Mouse (Mus musculus): Measurements from ENCODE around the gene Sugp1. TPM values are rescaled to one million over a fixed set of nuclear protein-coding genes. Genes with fewer than 3 reads are reported as not detected.

The Sugp1 gene
- polyA plus RNA-seq, 1 experiment from 2014 or later, result 42.0 TPM

GRCm38 (mm10) chr8:70089296-70089960, 46.8 kb downstream of the Sugp1 start:
- 56% methylated on average over 9 of the region's 9 CpGs for WGBS
- H3K9me3 ChIP-seq (replicated peaks; ENCODE audit: control insufficient read depth, low read length), result no peaks in the 10 kb centered on the region
- no peaks in the 10 kb centered on the region for H3K36me3 ChIP-seq (ENCODE audit: control insufficient read depth, insufficient read depth, low read length)
- no peak overlapping the region for H3K4me3 ChIP-seq (replicated peaks; ENCODE audit: low read length)
- peaks cover 61% of the 10 kb centered on the region for H3K27me3 ChIP-seq (ENCODE audit: control insufficient read depth, insufficient read depth, low read length)
- no peak for ATAC-seq (ENCODE audit: insufficient read depth, low FRiP score)
- H3K4me2 ChIP-seq (ENCODE audit: low read depth, low read length), result no peak overlapping the region
- H3K4me1 ChIP-seq (ENCODE audit: control insufficient read depth, insufficient read depth, low read length), result peaks cover 2% of the 10 kb centered on the region; the same call in 1 of the 2 replicates
- H3K9ac ChIP-seq (ENCODE audit: low read length), result no peak overlapping the region
- no peak overlapping the region for H3K27ac ChIP-seq (ENCODE audit: low read length)

- Histone ChIP-seq H3K4me2 (ENCODE audit: low read depth, low read length) (no peak overlapping the region), H3K9me3 (replicated peaks; ENCODE audit: control insufficient read depth, low read length) (no peaks in the 10 kb centered on the region), H3K4me3 (replicated peaks; ENCODE audit: low read length) (no peak overlapping the region), H3K4me1 (ENCODE audit: control insufficient read depth, insufficient read depth, low read length) (no peaks in the 10 kb centered on the region), H3K36me3 (ENCODE audit: control insufficient read depth, insufficient read depth, low read length) (no peaks in the 10 kb centered on the region), H3K27ac (ENCODE audit: low read length) (no peak overlapping the region), H3K27me3 (ENCODE audit: control insufficient read depth, insufficient read depth, low read length) (peaks cover 29% of the 10 kb centered on the region), H3K9ac (ENCODE audit: low read length) (no peak overlapping the region)
- ATAC-seq (ENCODE audit: insufficient read depth, low FRiP score), result no peak
- 57% methylated on average over 8 of the region's 8 CpGs for WGBS
Observed at GRCm38 (mm10) chr8:70092786-70093185, 50.2 kb downstream of the Sugp1 start.

GRCm38 (mm10) chr8:70099276-70099675, 56.7 kb downstream of the Sugp1 start:
- 64% methylated on average over 8 of the region's 8 CpGs for WGBS
- Histone ChIP-seq H3K4me3 (replicated peaks; ENCODE audit: low read length) (no peak overlapping the region), H3K27ac (ENCODE audit: low read length) (no peak overlapping the region), H3K9me3 (replicated peaks; ENCODE audit: control insufficient read depth, low read length) (no peaks in the 10 kb centered on the region), H3K36me3 (ENCODE audit: control insufficient read depth, insufficient read depth, low read length) (no peaks in the 10 kb centered on the region), H3K27me3 (ENCODE audit: control insufficient read depth, insufficient read depth, low read length) (no peaks in the 10 kb centered on the region), H3K4me2 (ENCODE audit: low read depth, low read length) (no peak overlapping the region), H3K4me1 (ENCODE audit: control insufficient read depth, insufficient read depth, low read length) (no peaks in the 10 kb centered on the region), H3K9ac (ENCODE audit: low read length) (no peak overlapping the region)
- no peak for ATAC-seq (ENCODE audit: insufficient read depth, low FRiP score)

- WGBS, result 80% methylated on average over 8 of the region's 8 CpGs
- no peaks in the 10 kb centered on the region for H3K36me3 ChIP-seq (ENCODE audit: control insufficient read depth, insufficient read depth, low read length)
- ATAC-seq (ENCODE audit: insufficient read depth, low FRiP score), result no peak
Observed at GRCm38 (mm10) chr8:70100241-70100640, 57.6 kb downstream of the Sugp1 start.

GRCm38 (mm10) chr8:70104506-70104905, 61.9 kb downstream of the Sugp1 start:
- Histone ChIP-seq H3K36me3 (ENCODE audit: control insufficient read depth, insufficient read depth, low read length) (no peaks in the 10 kb centered on the region), H3K27ac (ENCODE audit: low read length) (no peak overlapping the region), H3K4me2 (ENCODE audit: low read depth, low read length) (no peak overlapping the region), H3K9ac (ENCODE audit: low read length) (no peak overlapping the region), H3K4me1 (ENCODE audit: control insufficient read depth, insufficient read depth, low read length) (no peaks in the 10 kb centered on the region), H3K27me3 (ENCODE audit: control insufficient read depth, insufficient read depth, low read length) (no peaks in the 10 kb centered on the region), H3K9me3 (replicated peaks; ENCODE audit: control insufficient read depth, low read length) (no peaks in the 10 kb centered on the region), H3K4me3 (replicated peaks; ENCODE audit: low read length) (no peak overlapping the region)
- ATAC-seq (ENCODE audit: insufficient read depth, low FRiP score), result peak; percentile 55; the same call in 1 of the 2 replicates
- WGBS, result 8% methylated on average over 6 of the region's 6 CpGs

More at GRCm38 (mm10) chr8:70100241-70100640, 57.6 kb downstream of the Sugp1 start:
- Histone ChIP-seq H3K9ac (ENCODE audit: low read length) (no peak overlapping the region), H3K4me2 (ENCODE audit: low read depth, low read length) (no peak overlapping the region), H3K27ac (ENCODE audit: low read length) (no peak overlapping the region), H3K27me3 (ENCODE audit: control insufficient read depth, insufficient read depth, low read length) (no peaks in the 10 kb centered on the region), H3K4me3 (replicated peaks; ENCODE audit: low read length) (no peak overlapping the region), H3K4me1 (ENCODE audit: control insufficient read depth, insufficient read depth, low read length) (no peaks in the 10 kb centered on the region), H3K9me3 (replicated peaks; ENCODE audit: control insufficient read depth, low read length) (no peaks in the 10 kb centered on the region)

- 76% methylated on average over 7 of the region's 7 CpGs for WGBS
- H3K27ac ChIP-seq (ENCODE audit: low read length), result no peak overlapping the region
- no peak for ATAC-seq (ENCODE audit: insufficient read depth, low FRiP score)
- no peaks in the 10 kb centered on the region for H3K36me3 ChIP-seq (ENCODE audit: control insufficient read depth, insufficient read depth, low read length)
- H3K4me1 ChIP-seq (ENCODE audit: control insufficient read depth, insufficient read depth, low read length), result no peaks in the 10 kb centered on the region
- H3K9ac ChIP-seq (ENCODE audit: low read length), result no peak overlapping the region
- H3K9me3 ChIP-seq (replicated peaks; ENCODE audit: control insufficient read depth, low read length), result no peaks in the 10 kb centered on the region
- no peak overlapping the region for H3K4me3 ChIP-seq (replicated peaks; ENCODE audit: low read length)
- H3K4me2 ChIP-seq (ENCODE audit: low read depth, low read length), result no peak overlapping the region
- no peaks in the 10 kb centered on the region for H3K27me3 ChIP-seq (ENCODE audit: control insufficient read depth, insufficient read depth, low read length)
Observed at GRCm38 (mm10) chr8:70104922-70105321, 62.3 kb downstream of the Sugp1 start.

- no peaks in the 10 kb centered on the region for H3K9me3 ChIP-seq (replicated peaks; ENCODE audit: control insufficient read depth, low read length)
- no peak overlapping the region for H3K9ac ChIP-seq (ENCODE audit: low read length)
- no peak overlapping the region for H3K4me3 ChIP-seq (replicated peaks; ENCODE audit: low read length)
- no peak overlapping the region for H3K4me2 ChIP-seq (ENCODE audit: low read depth, low read length)
- no peaks in the 10 kb centered on the region for H3K4me1 ChIP-seq (ENCODE audit: control insufficient read depth, insufficient read depth, low read length)
- no peak overlapping the region for H3K27ac ChIP-seq (ENCODE audit: low read length)
- no peak for ATAC-seq (ENCODE audit: insufficient read depth, low FRiP score)
- no peaks in the 10 kb centered on the region for H3K36me3 ChIP-seq (ENCODE audit: control insufficient read depth, insufficient read depth, low read length)
- WGBS, result 76% methylated on average over 2 of the region's 2 CpGs
- peaks cover 38% of the 10 kb centered on the region for H3K27me3 ChIP-seq (ENCODE audit: control insufficient read depth, insufficient read depth, low read length)
Observed at GRCm38 (mm10) chr8:70110451-70110850, 67.8 kb downstream of the Sugp1 start.

- no peak for ATAC-seq (ENCODE audit: insufficient read depth, low FRiP score)
- H3K27me3 ChIP-seq (ENCODE audit: control insufficient read depth, insufficient read depth, low read length), result peaks cover 38% of the 10 kb centered on the region
- 42% methylated on average over 23 of the region's 23 CpGs for WGBS
Observed at GRCm38 (mm10) chr8:70111192-70111795, 68.7 kb downstream of the Sugp1 start.

GRCm38 (mm10) chr8:70112401-70113016, 69.9 kb downstream of the Sugp1 start:
- 8% methylated on average over 43 of the region's 43 CpGs for WGBS
- ATAC-seq (ENCODE audit: insufficient read depth, low FRiP score), result no peak

More at GRCm38 (mm10) chr8:70111192-70111795, 68.7 kb downstream of the Sugp1 start:
- no peaks in the 10 kb centered on the region for H3K9me3 ChIP-seq (replicated peaks; ENCODE audit: control insufficient read depth, low read length)
- no peak overlapping the region for H3K9ac ChIP-seq (ENCODE audit: low read length)
- H3K27ac ChIP-seq (ENCODE audit: low read length), result no peak overlapping the region
- no peak overlapping the region for H3K4me2 ChIP-seq (ENCODE audit: low read depth, low read length)
- H3K36me3 ChIP-seq (ENCODE audit: control insufficient read depth, insufficient read depth, low read length), result no peaks in the 10 kb centered on the region
- H3K4me3 ChIP-seq (replicated peaks; ENCODE audit: low read length), result no peak overlapping the region
- H3K4me1 ChIP-seq (ENCODE audit: control insufficient read depth, insufficient read depth, low read length), result no peaks in the 10 kb centered on the region

More at GRCm38 (mm10) chr8:70112401-70113016, 69.9 kb downstream of the Sugp1 start:
- Histone ChIP-seq H3K4me2 (ENCODE audit: low read depth, low read length) (no peak overlapping the region), H3K9ac (ENCODE audit: low read length) (no peak overlapping the region), H3K36me3 (ENCODE audit: control insufficient read depth, insufficient read depth, low read length) (no peaks in the 10 kb centered on the region), H3K9me3 (replicated peaks; ENCODE audit: control insufficient read depth, low read length) (no peaks in the 10 kb centered on the region), H3K27me3 (ENCODE audit: control insufficient read depth, insufficient read depth, low read length) (peaks cover 41% of the 10 kb centered on the region), H3K4me3 (replicated peaks; ENCODE audit: low read length) (no peak overlapping the region), H3K4me1 (ENCODE audit: control insufficient read depth, insufficient read depth, low read length) (no peaks in the 10 kb centered on the region), H3K27ac (ENCODE audit: low read length) (no peak overlapping the region)

All from stomach, embryonic 16.5 days (tissue).